Mouse (Mus musculus) limb, embryonic 14.5 days (tissue): ENCODE measurements around the gene Prkar1a. TPM values are rescaled to one million over a fixed set of nuclear protein-coding genes. Genes with fewer than 3 reads are reported as not detected.

Experiments used
- ATAC-seq: fragments of 200-750 bp; cut with Nextera tagmentation; 2 replicates; pipeline ENCODE4 v1.8.0; 2017; ENCODE audit warnings: low read depth, moderate number of reproducible peaks, moderate TSS enrichment; ENCODE audit not compliant: low FRiP score
- DNase-seq: peaks from one replicate; pipeline ENCODE4 v3.0.0-alpha.2; 2015; ENCODE audit warnings: low spot score
- H3K27ac ChIP-seq: fragments of 300-500 bp; sonication (generic); replicated peaks from 2 replicates; pipeline ENCODE4 v1.5.1; 2014; ENCODE audit warnings: low read depth, mild to moderate bottlenecking, low read length, moderate library complexity, mixed read lengths
- H3K27me3 ChIP-seq: fragments of 300-500 bp; sonication (generic); 2 replicates; pipeline ENCODE4 v1.6.1; 2014; ENCODE audit warnings: low read length, mixed read lengths; ENCODE audit not compliant: control insufficient read depth, insufficient read depth
- H3K36me3 ChIP-seq: fragments of 300-500 bp; sonication (generic); 2 replicates; pipeline ENCODE4 v1.6.1; 2014; ENCODE audit warnings: mild to moderate bottlenecking, low read length, moderate library complexity, mixed read lengths; ENCODE audit not compliant: control insufficient read depth, insufficient read depth
- H3K4me1 ChIP-seq: fragments of 300-500 bp; sonication (generic); 2 replicates; pipeline ENCODE4 v1.6.1; 2014; ENCODE audit warnings: antibody characterized with exemption, low read length, mixed read lengths; ENCODE audit not compliant: control insufficient read depth, insufficient read depth
- H3K4me2 ChIP-seq: fragments of 300-500 bp; sonication (generic); replicated peaks from 2 replicates; pipeline ENCODE4 v1.6.1; 2014; ENCODE audit warnings: low read depth, mild to moderate bottlenecking, low read length, moderate library complexity; ENCODE audit not compliant: severe bottlenecking
- H3K4me3 ChIP-seq: fragments of 300-500 bp; sonication (generic); replicated peaks from 2 replicates; pipeline ENCODE4 v1.5.1; 2014; ENCODE audit warnings: low read length
- H3K9ac ChIP-seq: fragments of 300-500 bp; sonication (generic); 2 replicates; pipeline ENCODE4 v1.6.1; 2014; ENCODE audit warnings: mild to moderate bottlenecking, low read depth, low read length, moderate library complexity; ENCODE audit not compliant: severe bottlenecking
- H3K9me3 ChIP-seq: fragments of 300-500 bp; sonication (generic); 2 replicates; pipeline ENCODE4 v1.6.1; 2016; ENCODE audit warnings: low read length; ENCODE audit not compliant: control insufficient read depth
- POLR2A ChIP-seq: fragments of 200-500 bp; IDR thresholded peaks from 2 replicates; pipeline ENCODE4 v1.8.0; 2012; ENCODE audit warnings: inconsistent platforms, mild to moderate bottlenecking, moderate library complexity, borderline replicate concordance; ENCODE audit not compliant: insufficient read depth, insufficient read length; ENCODE audit errors: extremely low read depth
- WGBS: fragments of 180-500 bp; shearing (Covaris S2); extraction: QIAGEN DNeasy Blood & Tissue Kit; methylation state at CpG from one replicate; pipeline ENCODE4 v1.1.7; 2014; 5-methylcytosine and 5-hydroxymethylcytosine counted together
- polyA plus RNA-seq, 2 experiments: library from polyadenylated mRNA; depleted of rRNA in 1 of 2; stranded (reverse) in 1 of 2; unstranded in 1 of 2; fragments of >200 nt; fragmentation: Nextera tagmentation in 1 of 2; extraction: Ambion mirVana in 1 of 2; gene quantifications; 2 replicates each; pipeline versions ENCODE4 v1.2.1 to v1.2.3; 2012 to 2014

Prkar1a gene
- polyA plus RNA-seq, 2 experiments = 194 to 359 TPM

DNA sequence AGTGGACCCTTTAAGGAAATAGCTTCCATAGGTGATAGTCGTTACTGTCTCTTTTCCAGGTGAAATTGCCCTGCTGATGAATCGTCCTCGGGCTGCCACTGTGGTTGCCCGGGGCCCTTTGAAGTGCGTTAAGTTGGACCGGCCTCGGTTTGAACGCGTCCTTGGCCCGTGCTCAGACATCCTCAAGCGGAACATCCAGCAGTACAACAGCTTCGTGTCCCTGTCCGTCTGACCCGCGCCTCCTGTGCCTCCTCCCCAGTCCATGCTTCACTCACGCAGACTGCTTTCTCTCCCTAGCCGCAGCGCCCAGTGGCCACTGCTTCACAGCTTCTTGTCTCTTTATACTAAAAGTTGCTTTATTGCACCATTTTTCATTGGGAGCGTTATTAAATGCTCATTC, 18.2 kb downstream of the Prkar1a start:
- H3K9me3 ChIP-seq = no peaks in the 10 kb centered on the region
- no peak overlapping the region for H3K4me2 ChIP-seq
- H3K9ac ChIP-seq = no peak overlapping the region
- ATAC-seq = no peak
- TF ChIP-seq POLR2A = no peak
- peaks cover 78% of the 10 kb centered on the region for H3K36me3 ChIP-seq
- peaks cover 9% of the 10 kb centered on the region; the same call in 1 of the 2 replicates for H3K4me1 ChIP-seq
- 87% methylated on average over 19 of the region's 19 CpGs for WGBS
- no peak overlapping the region for H3K27ac ChIP-seq
- DNase-seq = no peak
- H3K27me3 ChIP-seq = no peaks in the 10 kb centered on the region
- H3K4me3 ChIP-seq = no peak overlapping the region

DNA sequence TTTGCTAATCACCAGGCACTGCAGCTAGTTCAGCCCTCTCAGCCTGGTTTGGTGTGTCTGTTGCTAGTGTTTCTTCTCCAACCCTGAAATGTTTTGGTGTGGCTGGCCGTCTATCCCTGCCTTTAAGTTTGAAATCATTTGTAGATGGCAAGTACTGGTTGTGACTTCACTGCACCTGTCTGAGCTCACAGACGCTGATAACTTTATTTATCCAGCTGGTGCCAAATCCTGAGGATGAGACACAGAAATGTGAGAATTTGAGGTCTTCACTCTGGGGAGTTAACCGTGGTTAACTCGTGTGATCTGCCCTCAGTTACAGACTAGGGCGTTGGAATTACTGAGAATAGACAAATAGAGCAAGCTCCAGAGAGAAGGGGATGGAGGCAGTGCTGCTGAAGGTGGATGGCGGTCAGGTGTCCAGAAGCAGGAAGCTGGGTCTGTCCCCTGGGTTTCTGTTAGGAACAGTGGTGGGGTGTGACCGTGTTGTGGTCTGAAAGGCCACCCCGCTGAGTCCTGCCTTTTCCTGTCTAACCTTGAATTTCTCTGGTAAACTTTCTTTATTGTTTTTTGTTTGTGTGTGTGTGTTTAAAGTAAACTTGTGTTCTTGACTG, 19.0 kb downstream of the Prkar1a start:
- DNase-seq (no peak), ATAC-seq (no peak)
- H3K27ac ChIP-seq = no peak overlapping the region
- H3K4me1 ChIP-seq = peaks cover 9% of the 10 kb centered on the region; the same call in 1 of the 2 replicates
- no peaks in the 10 kb centered on the region for H3K9me3 ChIP-seq
- H3K4me2 ChIP-seq = no peak overlapping the region
- no peak for TF ChIP-seq POLR2A
- H3K4me3 ChIP-seq = no peak overlapping the region
- WGBS = 81% methylated on average over 8 of the region's 8 CpGs
- peaks cover 71% of the 10 kb centered on the region for H3K36me3 ChIP-seq
- no peak overlapping the region for H3K9ac ChIP-seq
- no peaks in the 10 kb centered on the region for H3K27me3 ChIP-seq

DNA sequence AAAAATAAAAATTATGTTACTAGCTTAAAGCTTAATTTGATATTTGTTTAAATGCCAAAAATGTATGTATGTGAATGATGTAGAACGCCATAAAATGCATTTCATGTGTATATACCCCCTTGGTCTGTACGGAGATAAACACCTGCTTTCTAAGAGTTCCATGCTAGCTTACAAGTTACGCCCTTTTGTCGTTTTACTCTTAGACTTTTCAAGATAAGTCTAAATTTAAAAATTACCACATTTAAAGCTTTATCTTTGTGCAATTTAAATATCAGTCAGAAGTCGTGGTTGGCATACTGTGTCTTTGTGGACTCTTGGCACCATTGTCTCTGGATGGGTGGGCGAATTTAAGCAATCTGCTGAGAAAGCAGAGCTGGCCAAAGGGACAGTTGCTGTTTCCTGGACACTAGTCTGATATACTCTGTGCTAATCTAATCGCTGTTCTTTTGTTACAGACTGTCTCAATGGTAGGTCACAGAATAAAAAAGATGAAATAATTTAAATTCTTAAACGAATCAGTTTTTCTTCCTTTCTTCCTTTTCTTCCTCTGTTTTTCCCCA, 20.0 kb downstream of the Prkar1a start:
- Histone ChIP-seq H3K27ac (no peak overlapping the region), H3K4me3 (no peak overlapping the region), H3K9ac (no peak overlapping the region), H3K27me3 (no peaks in the 10 kb centered on the region), H3K4me1 (peaks cover 9% of the 10 kb centered on the region; the same call in 1 of the 2 replicates), H3K4me2 (no peak overlapping the region), H3K9me3 (no peaks in the 10 kb centered on the region), H3K36me3 (peaks cover 61% of the 10 kb centered on the region)
- DNase-seq = no peak
- no peak for TF ChIP-seq POLR2A
- ATAC-seq = no peak
- 92% methylated on average over 8 of the region's 8 CpGs for WGBS

DNA sequence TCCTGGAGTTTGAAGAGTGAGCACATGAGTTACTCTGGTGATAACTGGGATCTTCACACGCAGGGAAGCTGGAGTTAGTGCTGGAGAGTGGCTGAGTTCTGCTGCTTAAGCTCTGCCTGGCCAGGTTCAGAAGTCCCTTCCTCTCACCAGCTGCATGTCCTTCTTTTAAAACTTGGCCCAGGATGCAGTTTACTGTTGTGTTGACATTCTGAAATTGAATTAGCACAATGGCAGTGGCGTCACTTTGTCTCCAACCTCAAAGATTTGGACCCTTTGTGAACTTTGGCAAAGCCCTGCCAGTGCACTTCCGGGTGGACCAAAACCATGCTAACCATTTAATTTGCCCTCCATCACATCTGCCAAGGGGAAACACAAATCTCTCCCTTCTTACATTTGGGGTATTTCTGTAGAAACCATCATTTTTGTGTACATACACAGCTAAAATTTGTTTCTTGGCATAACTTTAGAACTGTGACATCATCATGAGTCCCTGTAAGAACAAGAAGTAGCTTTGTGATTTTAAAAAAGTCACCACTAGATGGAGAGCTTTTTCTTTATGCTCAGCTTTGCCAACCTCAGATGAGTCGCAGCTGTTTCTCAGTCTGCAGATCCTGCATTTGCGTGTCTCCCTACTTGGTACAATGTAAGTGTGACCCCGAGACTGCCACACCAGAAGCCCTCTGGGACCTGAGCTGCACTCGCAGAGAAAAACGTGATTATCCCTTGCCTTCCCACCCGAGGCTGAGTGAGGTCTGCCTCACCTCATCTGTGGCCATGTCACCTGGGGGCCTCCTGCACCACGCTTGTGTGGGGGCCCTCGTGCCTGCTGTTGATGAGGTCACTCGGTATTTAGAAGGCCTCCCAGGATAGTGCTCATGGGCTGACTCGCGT, 21.1 kb downstream of the Prkar1a start:
- Histone ChIP-seq H3K9me3 (no peaks in the 10 kb centered on the region), H3K27me3 (no peaks in the 10 kb centered on the region), H3K4me3 (no peak overlapping the region), H3K9ac (no peak overlapping the region), H3K27ac (no peak overlapping the region), H3K4me2 (no peak overlapping the region), H3K4me1 (peaks cover 9% of the 10 kb centered on the region; the same call in 1 of the 2 replicates), H3K36me3 (peaks cover 50% of the 10 kb centered on the region)
- peak; percentile 95 for DNase-seq
- ATAC-seq = peak; percentile 63
- no peak for TF ChIP-seq POLR2A
- 56% methylated on average over 14 of the region's 14 CpGs for WGBS
